Mouse (Mus musculus) forebrain, embryonic 15.5 days (tissue): ENCODE data around the gene Dnajb5. TPM values are rescaled to one million over a fixed set of nuclear protein-coding genes. Genes with fewer than 3 reads are reported as not detected.

Experiments
- polyA plus RNA-seq: library from polyadenylated mRNA; unstranded; fragments of >200 nt; fragmentation: Nextera tagmentation; extraction: Ambion mirVana; gene quantifications from 2 replicates; pipeline ENCODE4 v1.2.1, GENCODE M21; 2015

The Dnajb5 gene
- polyA plus RNA-seq, 1 experiment from 2014 or later, result 55.1 TPM

Other genes with a start within 250 kb of the Dnajb5 start
- gene 4930578G10Rik, start 214.3 kb upstream of the Dnajb5 start, polyA plus RNA-seq, result 0.70 and 0.98 TPM in 2 replicates
- 0.43 and 0.51 TPM in 2 replicates for gene Ccl19, start 193.2 kb upstream of the Dnajb5 start, polyA plus RNA-seq
- gene Ccl21a, start 175.8 kb upstream of the Dnajb5 start, polyA plus RNA-seq, result 0.59 and 0.80 TPM in 2 replicates
- gene Fam205a1, start 95.9 kb upstream of the Dnajb5 start, polyA plus RNA-seq, result 0.05 TPM in 1 of 2 replicates, not detected in the other
- 0.41 and 0.51 TPM in 2 replicates for gene Gm12394, start 93.0 kb upstream of the Dnajb5 start, polyA plus RNA-seq
- 1.6 and 1.8 TPM in 2 replicates for gene Fam205c, start 75.6 kb upstream of the Dnajb5 start, polyA plus RNA-seq
- 20.5 and 22.2 TPM in 2 replicates for gene Phf24, start 33.2 kb upstream of the Dnajb5 start, polyA plus RNA-seq
- gene 1700022I11Rik, start 19.8 kb downstream of the Dnajb5 start, polyA plus RNA-seq, result 0.41 TPM in 2 replicates
- gene Vcp, start 50.7 kb downstream of the Dnajb5 start, polyA plus RNA-seq, result 505 and 521 TPM in 2 replicates
- gene Fancg, start 60.7 kb downstream of the Dnajb5 start, polyA plus RNA-seq, result 28.1 and 29.9 TPM in 2 replicates
- gene Pigo, start 76.0 kb downstream of the Dnajb5 start, polyA plus RNA-seq, result 23.2 and 23.8 TPM in 2 replicates
- 259 and 263 TPM in 2 replicates for gene Stoml2, start 81.9 kb downstream of the Dnajb5 start, polyA plus RNA-seq
- gene Fam214b, start 96.4 kb downstream of the Dnajb5 start, polyA plus RNA-seq, result 44.8 and 45.3 TPM in 2 replicates
- 17.9 and 18.7 TPM in 2 replicates for gene Unc13b, start 109.1 kb downstream of the Dnajb5 start, polyA plus RNA-seq